Mouse (Mus musculus): ENCODE results near the gene Tmem91.

Tmem91 gene

GRCm38 (mm10) chr7:25671686-25672085 lies 3.3 kb downstream of the Tmem91 start:
- DNase-seq (ENCODE audit: low spot score in 2 of 2), result no peak

- DNase-seq (ENCODE audit: low spot score in 2 of 2), result no peak
Measured at GRCm38 (mm10) chr7:25670096-25670495, 4.9 kb downstream of the Tmem91 start.

- DNase-seq (ENCODE audit: low spot score in 2 of 2), result no peak
Measured at GRCm38 (mm10) chr7:25669631-25670030, 5.3 kb downstream of the Tmem91 start.

DNA sequence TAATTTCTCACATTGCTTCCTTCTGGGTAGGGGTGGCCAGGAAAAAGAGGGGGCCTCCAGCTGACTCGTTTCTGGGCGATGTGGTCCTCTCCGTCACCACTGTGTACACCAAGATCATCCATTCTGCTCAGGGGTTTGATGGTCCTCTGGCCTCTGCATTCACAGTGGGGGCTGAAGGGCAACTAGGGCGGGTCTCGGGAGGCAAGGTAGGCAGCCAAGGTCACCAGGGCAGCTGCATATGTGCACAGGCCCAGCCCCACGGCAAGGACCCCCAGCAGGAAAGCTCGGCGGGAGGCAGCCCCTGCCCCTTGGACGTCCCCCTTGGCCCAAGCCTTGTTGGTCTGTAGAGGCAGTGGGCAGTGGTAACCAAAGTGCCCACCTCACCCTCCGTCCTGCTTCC lies 5.8 kb downstream of the Tmem91 start:
- no peak for DNase-seq (ENCODE audit: low spot score in 2 of 2)

DNA sequence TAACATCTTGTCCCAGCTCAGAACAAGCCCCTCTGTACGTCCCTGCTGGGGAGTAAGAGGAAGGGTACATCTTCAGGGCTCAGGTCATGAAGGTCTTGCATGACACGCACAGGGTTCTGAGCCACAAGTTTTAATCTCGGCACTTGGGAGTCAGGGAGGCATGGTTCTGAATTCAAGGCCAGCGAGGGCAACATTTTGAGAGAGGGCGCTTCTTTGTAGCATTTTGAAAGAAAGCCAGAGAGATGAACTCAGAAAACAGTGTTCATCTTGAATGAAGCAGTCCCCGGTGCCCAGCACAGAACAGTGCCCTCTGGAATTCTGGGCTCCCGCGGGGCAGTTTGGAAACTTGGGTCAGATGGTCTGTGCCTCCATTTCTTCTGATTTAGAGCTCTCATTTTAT lies 8.6 kb downstream of the Tmem91 start:
- no peak for DNase-seq (ENCODE audit: low spot score in 2 of 2)

DNA sequence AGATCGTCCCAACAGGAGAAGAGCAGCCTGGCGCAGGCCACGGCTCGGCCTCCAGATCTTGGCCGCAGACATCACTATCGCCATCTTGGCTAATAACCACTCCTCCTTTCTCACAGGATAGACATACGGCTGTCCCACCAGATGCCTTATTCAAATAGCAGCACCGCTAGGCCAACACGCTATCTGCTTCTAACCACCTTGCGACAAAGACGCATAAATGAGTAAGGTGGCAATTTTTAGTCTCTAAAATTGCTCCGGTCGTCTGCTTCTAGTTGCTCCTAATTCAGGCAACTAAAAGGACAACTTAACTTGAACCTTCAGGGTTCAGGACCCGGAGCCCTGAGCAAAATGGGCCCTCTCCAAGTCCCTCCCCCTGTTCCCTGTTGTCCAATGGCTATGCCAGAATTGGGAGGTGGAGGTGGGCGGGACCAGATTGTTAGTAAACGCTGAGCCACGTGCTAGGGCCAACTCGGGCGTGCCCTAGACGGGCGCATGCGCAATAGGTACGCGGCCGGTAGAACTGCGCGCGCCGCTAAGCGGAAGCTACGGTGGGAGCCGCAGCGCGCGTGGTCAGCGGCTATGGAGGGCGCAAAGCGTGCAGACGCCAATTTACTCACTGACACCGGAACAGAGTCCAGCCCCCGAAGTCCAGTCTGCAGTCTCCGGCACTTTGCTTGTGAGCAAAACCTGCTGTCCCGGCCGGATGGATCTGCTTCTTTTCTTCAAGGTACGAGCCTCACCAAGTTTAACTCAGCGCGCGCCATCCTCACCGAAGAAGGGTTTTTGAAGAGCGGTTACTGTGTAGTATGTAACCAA lies 16.1 kb downstream of the Tmem91 start, which contains the start of the genes Bckdha and Exosc5:
Gene Bckdha, minus strand, starts transcription at position 325 of the 816 bp plus-strand sequence.
Gene Exosc5, plus strand, starts transcription at position 508 of the 816 bp plus-strand sequence.
- DNase-seq (ENCODE audit: low spot score in 2 of 2), result peak; percentile 99 to 100

DNA sequence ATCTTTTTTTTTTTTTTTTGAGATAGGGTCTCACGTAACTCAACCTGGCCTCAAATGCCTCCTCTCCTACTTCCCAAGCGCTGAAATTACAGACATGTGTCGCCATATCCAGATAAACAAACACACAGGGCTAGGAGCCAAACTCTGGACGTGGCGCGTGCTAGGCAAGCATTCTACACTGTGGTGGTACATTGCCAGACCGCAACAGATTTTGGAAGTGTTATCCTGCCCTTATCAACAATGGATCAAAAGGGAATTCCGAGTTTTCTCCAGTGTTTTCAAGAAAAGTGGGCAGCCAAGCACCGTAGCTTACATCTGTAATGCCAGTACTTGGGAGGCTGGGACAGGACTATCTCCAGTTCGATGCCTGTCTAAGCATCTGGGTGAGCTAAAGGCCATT lies 17.2 kb downstream of the Tmem91 start:
- no peak for DNase-seq (ENCODE audit: low spot score in 2 of 2)

- DNase-seq (ENCODE audit: low spot score in 2 of 2), result no peak
Measured at GRCm38 (mm10) chr7:25655601-25656428, 19.2 kb downstream of the Tmem91 start.

DNA sequence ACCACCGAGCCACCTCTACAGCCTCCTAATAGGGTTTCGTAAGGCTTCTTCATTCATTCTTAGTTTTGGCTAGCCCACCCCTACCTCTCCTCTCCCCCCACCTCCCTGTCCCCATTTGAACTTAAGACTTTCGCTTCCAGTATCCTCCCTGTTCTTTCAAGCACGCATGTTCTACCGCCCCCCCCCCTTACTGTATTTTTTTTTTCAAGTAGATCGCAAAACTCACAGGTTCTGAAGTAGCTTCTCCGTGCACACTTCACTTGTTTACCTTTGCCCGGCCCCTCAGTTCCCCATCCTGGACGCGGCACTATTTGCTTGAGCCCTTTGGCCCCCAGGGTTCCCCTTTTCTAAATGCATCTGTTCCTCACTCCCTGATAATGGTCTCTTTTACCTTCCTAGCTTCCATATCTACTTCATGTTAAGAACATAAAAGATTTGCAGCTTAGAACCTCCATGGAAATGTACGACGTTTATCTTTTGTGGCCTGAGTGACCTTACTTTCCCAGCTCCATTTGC lies 22.7 kb downstream of the Tmem91 start:
- peak; percentile 77 to 80 for DNase-seq (ENCODE audit: low spot score in 2 of 2)

GRCm38 (mm10) chr7:25651281-25651680 lies 23.7 kb downstream of the Tmem91 start:
- DNase-seq (ENCODE audit: low spot score in 2 of 2), result peak; percentile 84 to 86

- DNase-seq (ENCODE audit: low spot score in 2 of 2), result no peak
Measured at GRCm38 (mm10) chr7:25649839-25650238, 25.1 kb downstream of the Tmem91 start.

GRCm38 (mm10) chr7:25647574-25648123 lies 27.3 kb downstream of the Tmem91 start:
- DNase-seq (ENCODE audit: low spot score in 2 of 2), result peak; percentile 79 to 83

DNA sequence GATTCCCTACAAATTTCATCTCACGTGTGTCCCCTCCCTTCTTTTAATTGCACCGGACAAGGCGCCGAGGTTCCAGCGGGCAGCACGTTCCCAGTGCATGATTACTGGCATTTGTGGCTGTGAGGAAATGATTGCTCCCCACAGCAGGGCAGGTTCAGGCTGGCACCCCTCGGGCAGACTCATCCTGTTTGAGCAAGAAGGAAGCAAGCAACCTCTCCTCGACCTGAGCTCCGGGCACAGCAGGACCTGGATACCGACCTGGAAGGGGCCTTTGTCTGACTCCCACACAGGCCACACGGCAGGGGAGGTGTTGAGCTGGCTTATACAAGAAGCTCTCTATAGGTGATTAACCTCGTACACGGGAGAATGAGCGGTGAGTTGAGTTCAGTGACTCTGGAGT lies 29.9 kb downstream of the Tmem91 start:
- no peak for DNase-seq (ENCODE audit: low spot score in 2 of 2)

- no peak for DNase-seq (ENCODE audit: low spot score in 2 of 2)
Measured at GRCm38 (mm10) chr7:25644631-25645030, 30.3 kb downstream of the Tmem91 start.

- no peak for DNase-seq (ENCODE audit: low spot score in 2 of 2)
Measured at GRCm38 (mm10) chr7:25644136-25644535, 30.8 kb downstream of the Tmem91 start.

GRCm38 (mm10) chr7:25639754-25640153 lies 35.2 kb downstream of the Tmem91 start:
- DNase-seq (ENCODE audit: low spot score in 2 of 2), result no peak

DNA sequence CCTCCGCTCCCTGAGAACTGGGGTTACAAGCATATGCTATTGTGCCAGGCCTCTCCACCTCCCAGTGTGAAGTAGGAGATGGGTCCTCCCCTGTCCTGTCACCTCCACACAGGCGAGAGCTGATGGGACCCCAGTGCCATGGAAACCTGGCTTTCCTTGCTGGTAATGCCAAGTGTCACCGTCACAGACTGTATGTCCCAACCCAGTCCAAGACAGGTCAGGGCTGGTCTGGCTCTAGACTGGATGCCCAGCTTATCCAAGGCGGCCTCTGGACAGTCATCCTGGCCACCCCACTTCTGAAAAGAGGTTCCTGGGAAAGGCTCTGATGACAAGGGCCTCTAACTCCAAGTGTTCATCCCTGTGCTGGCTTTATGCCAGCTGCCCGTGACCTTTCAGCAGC lies 37.9 kb downstream of the Tmem91 start:
- no peak for DNase-seq (ENCODE audit: low spot score in 2 of 2)

GRCm38 (mm10) chr7:25636373-25636772 lies 38.6 kb downstream of the Tmem91 start:
- DNase-seq (ENCODE audit: low spot score in 2 of 2), result peak; percentile 93 to 94

GRCm38 (mm10) chr7:25632679-25633078 lies 42.3 kb downstream of the Tmem91 start:
- peak in 1 of 2 experiments; percentile 40 for DNase-seq (ENCODE audit: low spot score in 2 of 2)

GRCm38 (mm10) chr7:25628323-25628620 lies 46.7 kb downstream of the Tmem91 start:
- DNase-seq (ENCODE audit: low spot score in 2 of 2), result no peak

- DNase-seq (ENCODE audit: low spot score in 2 of 2), result peak; percentile 71 to 74
Measured at GRCm38 (mm10) chr7:25627431-25628322, 47.3 kb downstream of the Tmem91 start.

Data from spleen, postnatal 36 days (tissue).